ENCODE assay signal across 7 mouse cellular contexts in the genomic region with DNA sequence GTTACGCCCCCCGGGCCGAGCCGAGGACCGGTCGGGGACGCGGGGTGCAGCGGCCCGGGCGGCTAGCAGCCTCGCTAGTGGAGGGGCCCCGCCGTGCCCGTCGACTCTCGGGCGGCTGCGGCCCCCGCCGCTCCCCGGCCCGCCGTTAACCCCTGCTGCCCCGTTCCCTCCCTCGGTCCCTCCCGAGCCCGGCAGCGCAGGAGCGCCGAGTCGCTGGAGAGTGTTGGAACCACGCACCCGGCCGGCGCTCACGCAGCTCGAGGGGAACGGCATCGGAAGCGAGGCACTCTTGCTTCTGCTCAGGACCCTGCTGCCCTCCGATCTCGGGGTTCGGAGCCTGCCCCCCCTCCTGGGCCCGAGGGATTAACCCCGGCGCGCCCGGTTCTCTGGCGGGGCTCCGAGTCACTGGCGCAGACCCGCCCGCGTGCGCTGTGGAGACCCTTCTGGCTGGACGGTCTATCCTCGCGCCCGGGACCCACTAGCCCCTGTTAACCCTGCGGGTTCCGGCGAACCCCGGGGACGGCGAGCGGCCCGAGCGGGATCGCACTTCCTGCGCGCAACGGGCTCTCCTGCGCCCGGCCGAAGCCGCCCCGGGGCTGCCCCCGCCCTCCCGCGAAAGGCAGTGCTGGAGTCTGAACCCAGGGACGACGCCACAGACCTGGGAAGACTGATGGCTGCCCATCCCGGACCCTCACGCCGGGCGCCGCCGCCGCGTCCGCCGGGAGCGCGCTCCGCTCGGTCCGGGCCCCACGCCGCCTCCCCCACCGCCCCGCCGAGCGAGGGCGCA. TPM values are rescaled to one million over a fixed set of nuclear protein-coding genes. Genes with fewer than 3 reads are reported as not detected.
A peak's percentile ranks its signal among the peaks of the same experiment; 100 is the strongest.
DNase-seq lines count a peak whose midpoint lies in the region; ATAC-seq and TF ChIP-seq lines count a peak whose summit lies in the region.

No protein-coding gene starts in this region.

- peak overlapping the region; percentile 97 for H3K4me2 ChIP-seq in lung, embryonic 15.5 days
- peak overlapping the region; percentile 79 for H3K4me2 ChIP-seq in intestine, postnatal 0 days (replicated peaks; ENCODE audit: low read depth)
- H3K4me2 ChIP-seq in neural tube, embryonic 15.5 days, result peak overlapping the region; percentile 95

- under 1% methylated on average over 102 of the region's 105 CpGs for WGBS in lung, embryonic 15.5 days
- under 1% methylated on average over 105 of the region's 105 CpGs for WGBS in forebrain, embryonic 10.5 days
- WGBS in intestine, postnatal 0 days, result under 1% methylated on average over 71 of the region's 105 CpGs
- WGBS in neural tube, embryonic 15.5 days, result under 1% methylated on average over 97 of the region's 105 CpGs

- peak overlapping the region; percentile 51 for H3K4me3 ChIP-seq in lung, embryonic 15.5 days
- peak overlapping the region; percentile 65 for H3K4me3 ChIP-seq in forebrain, embryonic 10.5 days
- H3K4me3 ChIP-seq in intestine, postnatal 0 days (ENCODE audit: low read depth, low read length), result peak overlapping the region; percentile 53
- peak overlapping the region; percentile 50 for H3K4me3 ChIP-seq in neural tube, embryonic 15.5 days (replicated peaks)

- H3K9ac ChIP-seq in lung, embryonic 15.5 days, result peak overlapping the region; percentile 47
- H3K9ac ChIP-seq in intestine, postnatal 0 days (ENCODE audit: low read depth, low read length), result peak overlapping the region; percentile 26; the same call in 1 of the 2 replicates
- peak overlapping the region; percentile 49 for H3K9ac ChIP-seq in neural tube, embryonic 15.5 days (replicated peaks)

- no peaks in the 10 kb centered on the region for H3K9me3 ChIP-seq in lung, embryonic 15.5 days
- no peaks in the 10 kb centered on the region for H3K9me3 ChIP-seq in forebrain, embryonic 10.5 days
- no peaks in the 10 kb centered on the region for H3K9me3 ChIP-seq in intestine, postnatal 0 days (ENCODE audit: control insufficient read depth)
- H3K9me3 ChIP-seq in neural tube, embryonic 15.5 days (replicated peaks), result no peaks in the 10 kb centered on the region

- no peak for TF ChIP-seq CTCF in intestine, postnatal 0 days (IDR thresholded peaks at IDR 0.05; ENCODE audit: low read depth)

- no peaks in the 10 kb centered on the region for H3K36me3 ChIP-seq in lung, embryonic 15.5 days
- no peaks in the 10 kb centered on the region for H3K36me3 ChIP-seq in forebrain, embryonic 10.5 days (replicated peaks)
- no peaks in the 10 kb centered on the region for H3K36me3 ChIP-seq in intestine, postnatal 0 days (ENCODE audit: control insufficient read depth, insufficient read depth)
- H3K36me3 ChIP-seq in neural tube, embryonic 15.5 days, result no peaks in the 10 kb centered on the region

- peak; percentile 3; the same call in 1 of the 2 replicates for ATAC-seq in lung, embryonic 15.5 days (ENCODE audit: borderline replicate concordance, extremely low read depth, low FRiP score, low TSS enrichment)
- ATAC-seq in intestine, postnatal 0 days, result 0 out of 2 replicates have a peak, but pooled peaks have one; percentile 8
- no peak for ATAC-seq in neural tube, embryonic 15.5 days (ENCODE audit: low FRiP score)
- no peak for ATAC-seq in erythroid progenitor cell, adult 5-6 weeks (replicated peaks; ENCODE audit: low FRiP score, poor library complexity, severe bottlenecking)

- H3K4me1 ChIP-seq in lung, embryonic 15.5 days, result peaks cover 20% of the 10 kb centered on the region
- H3K4me1 ChIP-seq in forebrain, embryonic 10.5 days, result peaks cover 32% of the 10 kb centered on the region
- no peaks in the 10 kb centered on the region; the same call in 1 of the 2 replicates for H3K4me1 ChIP-seq in intestine, postnatal 0 days (replicated peaks; ENCODE audit: control insufficient read depth, insufficient read depth, low read length)
- H3K4me1 ChIP-seq in neural tube, embryonic 15.5 days, result peaks cover 25% of the 10 kb centered on the region

- DNase-seq in lung, adult 18-20 months, result no peak
- no peak for DNase-seq in forebrain, embryonic 10.5 days (ENCODE audit: extremely low spot score, low spot score)
- DNase-seq in right cerebral cortex, adult 2 months (ENCODE audit: low spot score in 2 of 2), result no peak

- no peak overlapping the region for H3K27ac ChIP-seq in lung, embryonic 15.5 days
- H3K27ac ChIP-seq in forebrain, embryonic 10.5 days, result peak overlapping the region; percentile 69
- H3K27ac ChIP-seq in intestine, postnatal 0 days (ENCODE audit: low read depth, low read length), result no peak overlapping the region
- no peak overlapping the region for H3K27ac ChIP-seq in neural tube, embryonic 15.5 days (replicated peaks)

- peaks cover 79% of the 10 kb centered on the region for H3K27me3 ChIP-seq in lung, embryonic 15.5 days
- H3K27me3 ChIP-seq in forebrain, embryonic 10.5 days (ENCODE audit: poor library complexity, severe bottlenecking), result peaks cover 96% of the 10 kb centered on the region
- peaks cover 43% of the 10 kb centered on the region for H3K27me3 ChIP-seq in intestine, postnatal 0 days (replicated peaks; ENCODE audit: control insufficient read depth, insufficient read depth, low read length)
- H3K27me3 ChIP-seq in neural tube, embryonic 15.5 days (replicated peaks), result peaks cover 79% of the 10 kb centered on the region

RNA-seq across cellular contexts. Expression of a gene that starts 14.8 kb away (rescaled TPM):
- polyA plus RNA-seq in lung, embryonic 15.5 days (2015; fragmentation: Nextera tagmentation; extraction: Ambion mirVana), result 5.0 and 5.4 TPM in 2 replicates
- polyA plus RNA-seq in forebrain, embryonic 10.5 days (2016; fragmentation: Nextera tagmentation; extraction: Ambion mirVana), result 2.2 and 2.3 TPM in 2 replicates
- 1.6 and 1.8 TPM in 2 replicates for polyA plus RNA-seq in intestine, postnatal 0 days (2015; fragmentation: Nextera tagmentation; extraction: Ambion mirVana)
- 31.0 and 37.9 TPM in 2 replicates for polyA plus RNA-seq in neural tube, embryonic 15.5 days (2015; fragmentation: Nextera tagmentation; extraction: Ambion mirVana)
- total RNA-seq in erythroid progenitor cell, adult 5-6 weeks (2015; ENCODE audit: low replicate concordance), result not detected in 2 replicates
- total RNA-seq in erythroid progenitor cell, adult 5-6 weeks (2017; ENCODE audit: low replicate concordance), result not detected in 2 replicates

Comparison
In these comparisons a context has a peak if more than half of its experiments do, and no peak if none do; other contexts are left out.
1. ATAC-seq: peak in lung, embryonic 15.5 days (single experiment) and intestine, postnatal 0 days (single experiment); none in neural tube, embryonic 15.5 days (single experiment) and erythroid progenitor cell, adult 5-6 weeks (single experiment).
2. Peak in every context shown above with its lines, with median percentiles within 50 percentile points of each other: H3K4me2 ChIP-seq, H3K4me3 ChIP-seq and H3K9ac ChIP-seq.